Mouse (Mus musculus): ENCODE measurements around the gene Card6. TPM values are rescaled to one million over a fixed set of nuclear protein-coding genes. Genes with fewer than 3 reads are reported as not detected.

Gene Card6
- polyA plus RNA-seq, 1 experiment from 2014 or later: 0.38 TPM

DNA sequence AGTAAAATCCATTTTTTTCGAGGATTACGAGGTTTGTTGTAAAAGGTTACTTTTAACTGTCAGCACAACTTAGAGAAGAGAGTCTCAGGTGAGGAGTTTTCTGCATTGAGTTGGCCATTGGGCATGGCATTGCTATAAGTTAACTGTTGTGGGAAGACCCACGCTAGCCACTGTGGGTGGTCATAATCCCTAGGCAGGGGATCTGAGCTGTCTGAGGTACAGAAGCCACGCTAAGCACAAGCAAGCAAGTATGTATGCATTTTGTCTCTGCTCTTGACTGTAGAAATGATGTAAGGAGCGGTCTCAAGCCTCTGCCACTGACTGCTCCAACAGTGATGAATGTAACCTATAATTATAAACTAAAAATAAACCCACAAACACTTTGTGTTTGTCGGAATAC lies 2.4 kb downstream of the Card6 start:
- no peak overlapping the region for H3K27ac ChIP-seq (replicated peaks)
- no peaks in the 10 kb centered on the region for H3K9me3 ChIP-seq
- no peaks in the 10 kb centered on the region for H3K27me3 ChIP-seq
- H3K9ac ChIP-seq (replicated peaks): no peak overlapping the region
- H3K36me3 ChIP-seq: no peaks in the 10 kb centered on the region
- no peak overlapping the region for H3K4me2 ChIP-seq (replicated peaks)
- H3K4me3 ChIP-seq: no peak overlapping the region
- peak; percentile 11; the same call in 1 of the 2 replicates for ATAC-seq (replicated peaks)
- no peaks in the 10 kb centered on the region for H3K4me1 ChIP-seq
- 78% methylated on average over 6 of the region's 6 CpGs for WGBS

DNA sequence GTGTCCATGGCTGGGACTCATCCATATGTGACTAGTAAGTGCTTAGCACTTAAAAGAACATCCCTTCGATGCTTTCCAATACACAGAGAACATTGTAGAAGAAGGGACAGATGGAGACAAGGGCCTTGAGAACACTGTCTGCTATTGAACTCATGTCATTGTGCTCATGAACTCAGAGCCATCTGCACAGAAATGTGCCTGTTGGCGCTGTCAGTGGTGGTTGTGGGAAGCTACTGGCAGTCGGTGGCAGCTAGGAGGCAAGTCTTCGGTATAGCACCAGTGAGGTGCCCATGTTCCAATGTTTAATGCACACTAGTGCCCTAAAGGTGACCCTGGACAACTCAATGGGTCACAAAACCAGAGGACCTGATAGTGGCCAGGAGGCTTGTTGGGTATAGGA lies 6.0 kb downstream of the Card6 start:
- Histone ChIP-seq H3K27me3 (no peaks in the 10 kb centered on the region), H3K9me3 (no peaks in the 10 kb centered on the region), H3K27ac (replicated peaks) (no peak overlapping the region), H3K4me1 (no peaks in the 10 kb centered on the region), H3K36me3 (no peaks in the 10 kb centered on the region), H3K4me2 (replicated peaks) (no peak overlapping the region), H3K9ac (replicated peaks) (no peak overlapping the region), H3K4me3 (no peak overlapping the region)
- ATAC-seq (replicated peaks): no peak
- WGBS: 96% methylated on average over 4 of the region's 4 CpGs

DNA sequence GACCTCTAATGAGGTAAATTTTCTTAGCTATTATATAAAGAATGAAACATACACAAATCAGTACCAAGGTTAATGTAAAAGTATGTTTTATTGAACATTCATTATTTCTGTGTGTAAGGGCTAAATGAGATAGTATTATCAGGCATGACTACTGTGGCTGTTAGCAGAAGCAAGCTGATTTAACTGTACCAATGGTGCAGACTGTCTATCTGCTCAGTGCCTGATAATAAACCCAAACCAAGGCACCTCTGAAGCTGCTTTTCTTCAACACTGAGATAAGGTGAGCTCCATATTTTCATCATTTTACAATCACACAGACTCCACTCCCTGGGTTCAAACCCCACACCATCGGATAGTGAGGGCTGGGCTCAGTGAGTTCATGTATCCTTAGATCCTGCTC lies 11.0 kb downstream of the Card6 start:
- ATAC-seq (replicated peaks): no peak
- Histone ChIP-seq H3K4me2 (replicated peaks) (no peak overlapping the region), H3K4me1 (no peaks in the 10 kb centered on the region), H3K9me3 (no peaks in the 10 kb centered on the region), H3K27ac (replicated peaks) (no peak overlapping the region), H3K4me3 (no peak overlapping the region), H3K9ac (replicated peaks) (no peak overlapping the region), H3K36me3 (no peaks in the 10 kb centered on the region), H3K27me3 (no peaks in the 10 kb centered on the region)
- 92% methylated on average over 1 of the region's 1 CpGs for WGBS

DNA sequence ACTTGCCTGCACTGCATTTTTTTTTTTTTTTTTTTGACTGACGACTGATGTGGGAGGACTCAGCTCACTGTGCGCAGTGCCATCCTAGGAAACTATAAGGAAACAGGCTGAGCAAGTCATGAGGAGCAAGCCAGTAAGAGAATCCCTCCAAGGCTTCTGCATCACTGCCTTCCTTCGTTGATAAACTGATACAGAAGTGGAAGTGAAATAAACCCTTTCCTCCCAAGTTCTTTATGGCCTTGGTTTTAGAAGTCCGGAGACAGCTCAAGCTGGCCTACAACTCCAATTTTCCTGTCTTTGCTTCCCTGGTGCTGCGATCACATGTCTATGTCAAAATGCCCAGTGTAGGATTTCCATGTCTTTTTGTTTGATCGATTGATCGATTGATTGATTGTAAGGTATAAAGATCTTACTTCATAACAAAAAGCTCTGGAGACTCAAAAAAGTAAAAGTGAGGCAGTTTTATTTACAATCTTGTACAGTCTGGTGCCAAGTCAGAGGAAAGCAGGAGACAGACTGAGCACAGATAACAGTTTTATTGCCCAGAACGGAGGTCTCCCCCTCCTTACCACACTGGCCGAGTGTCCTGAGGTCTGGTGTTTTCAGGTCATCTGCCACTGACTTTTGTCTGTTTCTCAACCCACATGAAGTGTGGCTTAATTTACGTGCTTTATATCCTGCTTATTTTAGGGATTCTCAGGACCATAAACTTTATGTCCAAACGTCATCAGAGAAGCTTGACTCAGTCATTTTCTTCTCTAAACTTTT lies 12.6 kb downstream of the Card6 start:
- H3K9me3 ChIP-seq: no peaks in the 10 kb centered on the region
- no peak overlapping the region for H3K27ac ChIP-seq (replicated peaks)
- H3K27me3 ChIP-seq: no peaks in the 10 kb centered on the region
- no peak overlapping the region for H3K4me2 ChIP-seq (replicated peaks)
- H3K36me3 ChIP-seq: no peaks in the 10 kb centered on the region
- no peaks in the 10 kb centered on the region for H3K4me1 ChIP-seq
- WGBS: 92% methylated on average over 11 of the region's 11 CpGs
- ATAC-seq (replicated peaks): no peak
- no peak overlapping the region for H3K9ac ChIP-seq (replicated peaks)
- no peak overlapping the region for H3K4me3 ChIP-seq

DNA sequence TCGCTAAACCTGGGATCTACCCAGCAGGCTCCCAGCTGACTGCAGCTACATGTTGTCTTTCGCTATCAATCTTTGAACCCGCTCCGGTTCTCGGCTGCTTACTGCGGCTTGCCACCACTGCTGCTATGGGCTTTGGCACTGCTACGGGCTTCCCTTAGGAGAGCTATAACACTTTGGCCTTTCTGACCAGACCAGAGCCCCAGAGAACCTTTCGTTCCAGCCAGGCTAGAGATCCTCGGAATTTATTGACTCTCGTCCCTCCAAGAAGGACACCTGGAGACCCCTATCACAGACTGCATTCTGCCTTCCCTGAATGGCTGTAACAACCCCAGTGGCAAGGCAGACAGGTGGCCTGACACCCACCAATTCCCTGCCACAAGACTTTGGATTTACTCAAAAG lies 18.2 kb downstream of the Card6 start:
- 96% methylated on average over 10 of the region's 10 CpGs for WGBS
- Histone ChIP-seq H3K4me2 (replicated peaks) (no peak overlapping the region), H3K27me3 (no peaks in the 10 kb centered on the region), H3K9me3 (no peaks in the 10 kb centered on the region), H3K4me3 (no peak overlapping the region), H3K36me3 (no peaks in the 10 kb centered on the region), H3K9ac (replicated peaks) (no peak overlapping the region), H3K4me1 (no peaks in the 10 kb centered on the region), H3K27ac (replicated peaks) (no peak overlapping the region)
- ATAC-seq (replicated peaks): no peak

DNA sequence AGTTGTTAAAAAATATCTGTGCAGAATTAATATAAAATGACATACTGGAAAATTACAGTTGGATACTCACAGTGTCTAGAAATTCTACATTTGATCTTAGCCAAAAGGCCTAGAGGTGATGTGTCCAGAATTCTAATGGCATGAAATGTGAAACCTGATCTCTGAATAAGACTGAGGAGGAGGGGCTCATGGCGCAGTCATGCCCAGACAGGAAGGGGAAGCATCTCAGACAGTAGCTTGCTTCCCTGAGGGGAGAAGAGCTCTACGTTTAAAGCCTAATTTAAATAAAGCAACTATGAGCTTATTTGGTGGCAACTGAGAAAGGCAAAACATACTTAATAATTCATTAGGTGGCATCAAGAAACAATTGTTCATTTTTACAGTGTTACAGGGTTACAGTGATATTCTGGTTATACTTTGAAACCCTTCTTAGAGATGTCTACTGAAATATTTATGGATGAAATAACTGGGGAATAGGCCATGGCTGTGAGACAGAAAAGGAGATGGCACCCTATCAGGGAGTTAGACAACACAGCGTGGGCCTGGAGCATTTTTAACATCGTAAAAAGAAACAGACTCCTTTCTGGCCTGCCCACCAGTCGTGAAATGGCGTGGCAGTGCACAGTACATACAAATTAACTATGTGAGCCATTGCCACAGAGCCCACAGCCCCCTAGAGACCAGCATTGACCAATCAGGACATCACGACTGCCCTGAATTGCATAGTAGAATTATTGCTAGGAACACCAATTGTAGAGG lies 19.3 kb downstream of the Card6 start:
- Histone ChIP-seq H3K9ac (replicated peaks) (no peak overlapping the region), H3K9me3 (no peaks in the 10 kb centered on the region), H3K27me3 (no peaks in the 10 kb centered on the region), H3K4me3 (no peak overlapping the region), H3K36me3 (no peaks in the 10 kb centered on the region), H3K4me2 (replicated peaks) (no peak overlapping the region), H3K4me1 (no peaks in the 10 kb centered on the region), H3K27ac (replicated peaks) (no peak overlapping the region)
- 69% methylated on average over 7 of the region's 7 CpGs for whole genome bisulfite sequencing
- ATAC-seq (replicated peaks): no peak; the same call in 1 of the 2 replicates

DNA sequence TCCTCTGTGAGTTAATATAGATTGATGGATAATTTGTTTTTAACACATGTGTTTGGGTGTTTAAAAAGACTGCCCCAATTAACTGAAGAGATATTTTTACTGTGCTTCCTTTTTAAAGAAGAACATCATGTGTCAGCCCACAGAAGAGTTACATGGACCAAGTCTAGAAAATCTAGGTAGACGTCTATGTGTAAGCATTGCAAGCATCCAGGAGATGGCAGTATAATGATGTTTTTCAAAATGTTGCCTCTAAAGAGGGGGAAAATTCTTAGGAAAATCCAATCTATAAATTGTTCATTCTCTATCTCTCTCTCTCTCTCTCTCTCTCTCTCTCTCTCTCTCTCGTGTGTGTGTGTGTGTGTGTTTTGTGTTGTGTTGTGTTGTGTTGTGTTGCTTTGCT lies 22.2 kb downstream of the Card6 start:
- Histone ChIP-seq H3K27ac (replicated peaks) (no peak overlapping the region), H3K27me3 (no peaks in the 10 kb centered on the region), H3K4me2 (replicated peaks) (no peak overlapping the region), H3K4me1 (no peaks in the 10 kb centered on the region), H3K9ac (replicated peaks) (no peak overlapping the region), H3K36me3 (no peaks in the 10 kb centered on the region), H3K4me3 (no peak overlapping the region), H3K9me3 (no peaks in the 10 kb centered on the region)
- 14% methylated on average over 2 of the region's 2 CpGs for WGBS
- ATAC-seq (replicated peaks): peak; percentile 35; the same call in 1 of the 2 replicates

DNA sequence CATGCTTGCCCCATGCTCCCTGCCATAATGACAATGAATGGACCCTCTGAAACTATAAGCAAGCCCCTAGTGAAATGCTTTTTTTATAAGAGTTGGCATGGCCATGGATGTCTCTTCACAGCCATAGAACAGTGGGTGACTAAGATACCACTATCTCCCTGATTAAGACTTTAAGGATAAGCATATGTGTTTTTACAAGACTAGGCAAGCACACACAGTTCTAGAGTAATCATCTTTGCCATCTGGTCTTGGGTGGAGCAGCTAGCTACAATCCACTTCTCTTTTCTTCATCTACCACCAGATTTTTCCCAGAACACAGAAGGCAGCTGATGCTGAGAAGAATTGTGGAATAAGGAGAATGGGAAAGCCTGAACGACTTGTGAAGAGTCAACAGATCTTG lies 27.1 kb downstream of the Card6 start:
- H3K27me3 ChIP-seq: no peaks in the 10 kb centered on the region
- no peaks in the 10 kb centered on the region for H3K4me1 ChIP-seq
- H3K27ac ChIP-seq (replicated peaks): no peak overlapping the region
- H3K36me3 ChIP-seq: no peaks in the 10 kb centered on the region
- no peak overlapping the region for H3K4me2 ChIP-seq (replicated peaks)
- no peak overlapping the region for H3K9ac ChIP-seq (replicated peaks)
- no peaks in the 10 kb centered on the region for H3K9me3 ChIP-seq
- no peak for ATAC-seq (replicated peaks)
- 76% methylated on average over 1 of the region's 1 CpGs for WGBS
- H3K4me3 ChIP-seq: no peak overlapping the region

DNA sequence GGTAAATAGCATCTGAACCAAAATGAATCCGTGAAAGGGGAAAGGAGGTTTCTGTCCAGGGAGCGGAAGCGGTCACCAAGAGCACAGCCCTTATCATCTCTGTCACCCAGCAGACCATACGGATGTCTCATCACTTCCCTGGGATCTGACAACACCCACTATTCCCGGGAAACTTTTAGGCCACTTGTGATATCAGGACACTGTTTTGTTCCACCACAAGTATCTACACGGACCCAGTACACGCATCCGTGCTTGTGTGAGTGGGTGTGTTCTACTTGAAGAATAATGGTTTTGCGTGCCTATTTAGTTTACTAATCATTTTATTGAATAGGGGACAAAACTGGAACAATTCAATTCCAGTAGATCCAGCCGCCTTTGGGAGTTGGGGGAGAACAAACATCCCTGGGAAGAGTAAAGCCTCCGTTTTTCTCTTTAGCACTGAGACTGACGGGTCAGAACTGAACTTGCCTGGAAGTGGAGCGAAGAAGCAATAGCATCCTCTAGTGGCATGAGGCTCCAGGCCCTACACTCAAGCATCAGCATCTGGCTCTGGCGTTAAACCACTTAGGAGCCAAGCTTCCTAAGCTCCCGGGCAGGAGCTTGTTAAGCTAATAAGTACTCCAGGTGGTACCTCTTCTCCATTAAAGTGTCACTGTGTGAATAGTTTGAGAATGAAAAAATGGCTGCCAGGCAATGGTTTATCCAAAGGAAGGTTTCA lies 39.4 kb downstream of the Card6 start:
- no peaks in the 10 kb centered on the region for H3K9me3 ChIP-seq

DNA sequence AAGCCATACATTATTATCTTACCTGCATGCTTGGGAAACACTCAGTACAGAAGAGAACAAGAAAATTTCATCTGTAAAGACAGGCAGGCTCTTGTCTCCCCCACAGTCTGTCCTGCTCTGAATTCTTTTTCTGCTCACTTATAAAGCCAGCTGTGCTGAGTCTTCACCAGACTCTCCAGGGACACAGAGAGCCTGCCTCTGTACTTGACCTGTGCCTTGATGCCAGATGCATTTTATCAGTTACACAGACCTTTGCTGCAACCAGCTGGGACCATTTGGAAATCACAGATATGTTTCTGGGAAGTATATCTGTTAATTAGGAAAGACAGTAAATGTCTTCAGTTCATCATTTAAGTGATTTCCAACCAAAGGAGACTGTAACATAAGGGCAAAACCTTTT lies 44.7 kb downstream of the Card6 start, which contains the start of gene C7:
C7 (minus strand) TSS at position 106 of the 400 bp plus-strand sequence.
- Histone ChIP-seq H3K27ac (replicated peaks) (no peak within 1 kb of the TSS), H3K9me3 (no peaks in the 10 kb centered on the region), H3K27me3 (no peaks in the 10 kb centered on the region), H3K9ac (replicated peaks) (no peak within 1 kb of the TSS), H3K36me3 (no peaks in the 10 kb centered on the region), H3K4me1 (no peaks in the 10 kb centered on the region), H3K4me2 (replicated peaks) (no peak within 1 kb of the TSS), H3K4me3 (no peak within 1 kb of the TSS)
- ATAC-seq (replicated peaks): no peak

More for the DNA sequence above, 39.4 kb downstream of the Card6 start:
- Histone ChIP-seq H3K36me3 (no peaks in the 10 kb centered on the region), H3K27me3 (no peaks in the 10 kb centered on the region), H3K4me3 (no peak overlapping the region), H3K9ac (replicated peaks) (no peak overlapping the region), H3K4me2 (replicated peaks) (no peak overlapping the region), H3K27ac (replicated peaks) (no peak overlapping the region), H3K4me1 (no peaks in the 10 kb centered on the region)
- 59% methylated on average over 15 of the region's 15 CpGs for WGBS
- ATAC-seq (replicated peaks): peak; percentile 67; the same call in 1 of the 2 replicates
